Mouse (Mus musculus) thymus, adult 2 months (tissue): ENCODE results near the gene Haao. TPM values are rescaled to one million over a fixed set of nuclear protein-coding genes. Genes with fewer than 3 reads are reported as not detected.

ENCODE experiments used
- DNase-seq: peaks from one replicate; pipeline ENCODE4 v3.0.0; 2021
- H3K27ac ChIP-seq: fragments of 200-500 bp; 2 replicates; pipeline ENCODE4 v1.5.1; 2012; ENCODE audit warnings: low read length, control low read depth; ENCODE audit not compliant: control insufficient read depth, insufficient read depth
- H3K27me3 ChIP-seq: fragments of 200-500 bp; 2 replicates; pipeline ENCODE4 v1.6.1; 2012; ENCODE audit warnings: mild to moderate bottlenecking, low read length, moderate library complexity, mixed read lengths; ENCODE audit not compliant: control insufficient read depth, insufficient read depth
- H3K36me3 ChIP-seq: fragments of 200-500 bp; 2 replicates; pipeline ENCODE4 v1.6.1; 2012; ENCODE audit warnings: mild to moderate bottlenecking, low read length, moderate library complexity; ENCODE audit not compliant: control insufficient read depth, insufficient read depth
- H3K4me1 ChIP-seq: fragments of 200-500 bp; replicated peaks from 2 replicates; pipeline ENCODE4 v1.6.1; 2012; ENCODE audit warnings: low read length; ENCODE audit not compliant: control insufficient read depth, insufficient read depth
- H3K4me3 ChIP-seq: fragments of 200-500 bp; 2 replicates; pipeline ENCODE4 v1.5.1; 2012; ENCODE audit warnings: mild to moderate bottlenecking, low read length, control low read depth, moderate library complexity; ENCODE audit not compliant: control insufficient read depth, insufficient read depth
- CTCF ChIP-seq: fragments of 200-500 bp; IDR thresholded peaks from 2 replicates; pipeline ENCODE4 v1.5.1; 2012; ENCODE audit warnings: mild to moderate bottlenecking, control low read depth, low read length, moderate library complexity, borderline replicate concordance; ENCODE audit not compliant: control insufficient read depth, poor library complexity, insufficient read depth; ENCODE audit errors: extremely low read depth
- POLR2A ChIP-seq: fragments of 200-500 bp; IDR thresholded peaks from 2 replicates; pipeline ENCODE4 v1.6.1; 2012; ENCODE audit warnings: mild to moderate bottlenecking, low read length, control low read depth, moderate library complexity; ENCODE audit not compliant: control insufficient read depth, poor library complexity, insufficient read depth; ENCODE audit errors: extremely low read depth
- WGBS: fragments of 180-500 bp; shearing (Covaris S2); methylation state at CpG from one replicate; pipeline ENCODE4 v1.1.7; 2018; 5-methylcytosine and 5-hydroxymethylcytosine counted together
- polyA plus RNA-seq: library from polyadenylated mRNA; depleted of rRNA; stranded (reverse); fragments of >200 nt; gene quantifications from 2 replicates; pipeline ENCODE4 v1.2.3, GENCODE M21; 2012

Gene Haao
- polyA plus RNA-seq, 1 experiment, result 10.4 TPM

DNA sequence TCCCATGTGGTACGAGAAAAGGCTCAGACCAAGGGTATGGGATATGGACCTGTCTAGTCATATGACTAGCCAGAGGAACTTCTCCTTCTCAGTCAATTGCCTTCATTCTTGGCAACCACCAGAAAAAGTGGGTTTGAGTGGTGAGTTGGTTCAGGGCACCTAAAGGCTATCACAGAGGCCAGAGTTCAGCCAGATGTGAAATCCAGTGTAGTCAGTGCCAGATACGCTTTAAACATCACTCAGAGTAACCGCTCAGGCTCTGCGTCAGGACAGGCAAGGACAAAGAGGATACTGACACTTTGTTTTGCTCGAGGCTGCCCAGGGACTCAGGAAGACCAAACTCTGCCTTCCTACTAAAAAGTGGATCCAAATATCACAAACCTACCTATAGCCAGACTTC lies 6.8 kb downstream of the Haao start:
- Histone ChIP-seq H3K27me3 (no peaks in the 10 kb centered on the region), H3K27ac (no peak overlapping the region), H3K4me1 (peaks cover 3% of the 10 kb centered on the region; the same call in 1 of the 2 replicates), H3K36me3 (no peaks in the 10 kb centered on the region), H3K4me3 (no peak overlapping the region)
- WGBS, result 97% methylated on average over 5 of the region's 5 CpGs
- no peak for TF ChIP-seq POLR2A
- TF ChIP-seq CTCF, result no peak
- no peak for DNase-seq

DNA sequence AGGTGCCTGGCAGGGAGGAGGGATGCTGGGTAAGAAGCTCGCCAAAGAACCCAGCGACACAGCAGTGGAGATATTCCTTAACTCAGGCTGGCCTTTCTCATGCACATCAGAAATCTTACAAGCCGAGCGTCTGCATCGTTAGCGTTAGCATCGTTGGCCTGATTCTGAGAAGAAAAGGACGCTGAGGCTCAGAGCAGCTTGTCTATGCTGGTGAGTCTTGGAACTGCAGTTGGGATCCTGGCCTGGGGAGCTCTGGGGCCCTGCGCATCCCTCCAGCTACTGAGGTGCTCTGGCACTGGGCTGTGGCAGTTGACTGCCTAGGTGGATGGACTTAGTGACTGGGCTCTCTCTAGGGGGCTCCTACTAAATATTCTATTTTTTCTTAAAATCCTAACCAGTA lies 8.6 kb downstream of the Haao start:
- Histone ChIP-seq H3K4me1 (no peaks in the 10 kb centered on the region), H3K27me3 (no peaks in the 10 kb centered on the region), H3K27ac (no peak overlapping the region), H3K4me3 (no peak overlapping the region), H3K36me3 (no peaks in the 10 kb centered on the region)
- WGBS, result 91% methylated on average over 9 of the region's 9 CpGs
- TF ChIP-seq POLR2A (no peak), CTCF (no peak)
- no peak for DNase-seq

- WGBS, result 93% methylated on average over 8 of the region's 8 CpGs
- no peak for DNase-seq
- Histone ChIP-seq H3K4me1 (no peaks in the 10 kb centered on the region), H3K27ac (no peak overlapping the region), H3K36me3 (no peaks in the 10 kb centered on the region), H3K4me3 (no peak overlapping the region), H3K27me3 (no peaks in the 10 kb centered on the region)
- TF ChIP-seq CTCF, result no peak
- no peak for TF ChIP-seq POLR2A
Measured at GRCm38 (mm10) chr17:83837659-83838190, 10.0 kb downstream of the Haao start.

- Histone ChIP-seq H3K27me3 (no peaks in the 10 kb centered on the region), H3K4me3 (no peak overlapping the region), H3K36me3 (no peaks in the 10 kb centered on the region), H3K27ac (no peak overlapping the region), H3K4me1 (peaks cover 6% of the 10 kb centered on the region)
- WGBS, result 92% methylated on average over 3 of the region's 3 CpGs
- no peak for DNase-seq
- TF ChIP-seq POLR2A (no peak), CTCF (no peak)
Measured at GRCm38 (mm10) chr17:83836048-83836447, 11.7 kb downstream of the Haao start.

- no peak for DNase-seq
- H3K4me3 ChIP-seq, result no peak overlapping the region
- H3K36me3 ChIP-seq, result no peaks in the 10 kb centered on the region
- H3K27me3 ChIP-seq, result no peaks in the 10 kb centered on the region
- H3K27ac ChIP-seq, result no peak overlapping the region
- 79% methylated on average over 4 of the region's 4 CpGs for WGBS
- peaks cover 9% of the 10 kb centered on the region for H3K4me1 ChIP-seq
- no peak for TF ChIP-seq CTCF
- TF ChIP-seq POLR2A, result no peak
Measured at GRCm38 (mm10) chr17:83834120-83834519, 13.6 kb downstream of the Haao start.

GRCm38 (mm10) chr17:83830616-83831292 lies 17.0 kb downstream of the Haao start:
- TF ChIP-seq POLR2A (no peak), CTCF (no peak)
- H3K27ac ChIP-seq, result no peak overlapping the region
- H3K4me1 ChIP-seq, result peaks cover 9% of the 10 kb centered on the region
- WGBS, result 91% methylated on average over 4 of the region's 4 CpGs
- H3K36me3 ChIP-seq, result no peaks in the 10 kb centered on the region
- DNase-seq, result no peak
- H3K4me3 ChIP-seq, result no peak overlapping the region
- no peaks in the 10 kb centered on the region for H3K27me3 ChIP-seq

DNA sequence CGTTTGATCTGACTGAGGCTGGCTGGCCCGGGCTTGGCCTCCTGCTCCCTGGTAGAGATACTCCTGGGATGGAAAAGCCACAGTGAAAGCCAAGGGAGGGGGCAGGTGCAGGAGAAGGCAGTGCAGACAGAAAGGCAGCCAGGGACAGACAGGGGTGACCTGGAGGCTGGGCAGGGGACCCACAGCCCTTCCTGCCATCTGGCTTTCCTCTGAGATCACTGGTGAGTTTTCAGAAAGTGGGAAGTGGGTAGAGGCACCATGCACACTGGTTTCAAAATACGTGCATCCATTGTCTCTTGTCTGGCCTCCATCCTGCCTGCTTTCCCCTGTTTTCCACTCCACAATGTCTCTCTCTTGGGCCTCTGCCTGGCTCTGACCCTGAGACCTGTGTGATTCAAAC lies 18.4 kb downstream of the Haao start:
- TF ChIP-seq CTCF (no peak), POLR2A (no peak)
- no peak overlapping the region for H3K4me3 ChIP-seq
- H3K27me3 ChIP-seq, result no peaks in the 10 kb centered on the region
- H3K27ac ChIP-seq, result no peak overlapping the region
- no peak for DNase-seq
- WGBS, result 30% methylated on average over 3 of the region's 3 CpGs
- peaks cover 9% of the 10 kb centered on the region for H3K4me1 ChIP-seq
- no peaks in the 10 kb centered on the region for H3K36me3 ChIP-seq
